Mouse (Mus musculus) splenic B cell, adult 2 months (primary cell): Measurements from ENCODE around the gene Ntm.

Source experiments
- DNase-seq: peaks from one replicate; pipeline ENCODE4 v3.0.0-alpha.2; 2011; ENCODE audit warnings: low read depth, low spot score
- H3K27me3 ChIP-seq: 2 replicates; pipeline ENCODE4 v1.6.1; 2012; ENCODE audit warnings: mild to moderate bottlenecking, low read length, moderate library complexity, mixed read lengths; ENCODE audit not compliant: control insufficient read depth, poor library complexity, insufficient read depth, severe bottlenecking
- H3K36me3 ChIP-seq: 2 replicates; pipeline ENCODE4 v1.6.1; 2012; ENCODE audit warnings: mild to moderate bottlenecking, low read length, moderate library complexity, mixed read lengths; ENCODE audit not compliant: control insufficient read depth, poor library complexity, insufficient read depth, severe bottlenecking

Ntm gene

GRCm38 (mm10) chr9:29962978-29963377 lies at the start of gene Ntm:
TSS of gene Ntm (minus strand) at chr9:29963141.
- no peak for DNase-seq
- no peaks in the 10 kb centered on the region; the same call in 1 of the 2 replicates for H3K27me3 ChIP-seq

GRCm38 (mm10) chr9:30005701-30006100 lies 42.8 kb upstream of the Ntm start:
- Histone ChIP-seq H3K36me3 (no peaks in the 10 kb centered on the region), H3K27me3 (no peaks in the 10 kb centered on the region)
- no peak for DNase-seq

More at GRCm38 (mm10) chr9:29962978-29963377, at the start of gene Ntm:
- no peaks in the 10 kb centered on the region for H3K36me3 ChIP-seq

- no peak for DNase-seq
- Histone ChIP-seq H3K27me3 (no peaks in the 10 kb centered on the region), H3K36me3 (no peaks in the 10 kb centered on the region)
Observed at GRCm38 (mm10) chr9:30003612-30004011, 40.7 kb upstream of the Ntm start.

- H3K27me3 ChIP-seq, result no peaks in the 10 kb centered on the region
- DNase-seq, result no peak
- no peaks in the 10 kb centered on the region for H3K36me3 ChIP-seq
Observed at GRCm38 (mm10) chr9:29981177-29981915, 18.4 kb upstream of the Ntm start.

GRCm38 (mm10) chr9:29961954-29962867 lies 730 bp downstream of the Ntm start:
- DNase-seq, result no peak
- no peaks in the 10 kb centered on the region for H3K36me3 ChIP-seq
- no peaks in the 10 kb centered on the region; the same call in 1 of the 2 replicates for H3K27me3 ChIP-seq

GRCm38 (mm10) chr9:29961512-29961911 lies 1.4 kb downstream of the Ntm start:
- no peaks in the 10 kb centered on the region; the same call in 1 of the 2 replicates for H3K27me3 ChIP-seq
- H3K36me3 ChIP-seq, result no peaks in the 10 kb centered on the region

GRCm38 (mm10) chr9:29960741-29961140 lies 2.2 kb downstream of the Ntm start:
- no peaks in the 10 kb centered on the region for H3K36me3 ChIP-seq
- no peaks in the 10 kb centered on the region; the same call in 1 of the 2 replicates for H3K27me3 ChIP-seq
- DNase-seq, result no peak

More at GRCm38 (mm10) chr9:29961512-29961911, 1.4 kb downstream of the Ntm start:
- DNase-seq, result no peak

GRCm38 (mm10) chr9:29960236-29960635 lies 2.7 kb downstream of the Ntm start:
- Histone ChIP-seq H3K36me3 (no peaks in the 10 kb centered on the region), H3K27me3 (no peaks in the 10 kb centered on the region; the same call in 1 of the 2 replicates)
- no peak for DNase-seq

GRCm38 (mm10) chr9:29956936-29957335 lies 6.0 kb downstream of the Ntm start:
- Histone ChIP-seq H3K27me3 (no peaks in the 10 kb centered on the region; the same call in 1 of the 2 replicates), H3K36me3 (no peaks in the 10 kb centered on the region)
- no peak for DNase-seq

GRCm38 (mm10) chr9:29954031-29954430 lies 8.9 kb downstream of the Ntm start:
- Histone ChIP-seq H3K36me3 (no peaks in the 10 kb centered on the region), H3K27me3 (no peaks in the 10 kb centered on the region)
- no peak for DNase-seq

GRCm38 (mm10) chr9:29949041-29949440 lies 13.9 kb downstream of the Ntm start:
- H3K27me3 ChIP-seq, result no peaks in the 10 kb centered on the region
- no peak for DNase-seq
- no peaks in the 10 kb centered on the region for H3K36me3 ChIP-seq

GRCm38 (mm10) chr9:29943209-29944070 lies 19.5 kb downstream of the Ntm start:
- Histone ChIP-seq H3K36me3 (no peaks in the 10 kb centered on the region), H3K27me3 (no peaks in the 10 kb centered on the region)
- no peak for DNase-seq

- Histone ChIP-seq H3K36me3 (no peaks in the 10 kb centered on the region), H3K27me3 (no peaks in the 10 kb centered on the region)
- DNase-seq, result no peak
Observed at GRCm38 (mm10) chr9:29942183-29942952, 20.6 kb downstream of the Ntm start.
